Mouse (Mus musculus) heart, adult 2 months (tissue): ENCODE measurements around the gene S1pr1.

Experiments used
- CTCF ChIP-seq: fragments of 200-600 bp; IDR thresholded peaks from 2 replicates; pipeline ENCODE4 v1.8.1; 2022; ENCODE audit warnings: antibody characterized with exemption, mild to moderate bottlenecking, moderate library complexity
- EP300 ChIP-seq: fragments of 200-500 bp; IDR thresholded peaks from 2 replicates; pipeline ENCODE4 v1.6.1; 2011; ENCODE audit warnings: low read depth, low read length, control low read depth; ENCODE audit not compliant: insufficient read depth
- POLR2A ChIP-seq: fragments of 200-500 bp; IDR thresholded peaks from 2 replicates; pipeline ENCODE4 v1.6.1; 2011; ENCODE audit warnings: mild to moderate bottlenecking, low read depth, low read length, control low read depth; ENCODE audit not compliant: insufficient read depth

DNA sequence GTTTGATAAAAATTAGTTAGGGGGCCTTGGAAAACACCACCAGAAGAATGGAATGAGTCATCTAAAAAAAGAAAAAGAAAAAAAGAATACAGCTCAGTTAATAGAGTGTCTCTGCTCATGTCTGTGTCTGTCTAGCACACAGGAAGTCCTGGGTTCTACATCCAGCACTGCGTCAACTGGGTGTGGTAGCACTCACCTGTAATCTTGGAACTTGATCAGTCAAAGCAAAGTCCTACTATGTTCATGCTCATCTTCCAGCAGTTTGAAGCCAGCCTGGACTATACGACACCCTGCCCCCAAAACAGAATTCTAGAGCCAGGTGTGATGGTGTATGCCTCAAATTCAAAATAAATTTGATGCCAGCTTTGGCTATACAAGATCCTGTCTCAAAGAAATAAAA is 8.1 kb downstream of the S1pr1 start:
- TF ChIP-seq CTCF (no peak), POLR2A (no peak), EP300 (no peak)
